Mouse (Mus musculus): ENCODE data around the gene Atp5j. TPM values are rescaled to one million over a fixed set of nuclear protein-coding genes. Genes with fewer than 3 reads are reported as not detected.

The Atp5j gene
- polyA plus RNA-seq, 1 experiment from 2014 or later, result 910 TPM

- ATAC-seq (peak; percentile 51; the same call in 1 of the 2 replicates), DNase-seq (ENCODE audit: low spot score) (peak; percentile 37)
Measured at GRCm38 (mm10) chr16:84825009-84825408, 10.4 kb downstream of the Atp5j start.

GRCm38 (mm10) chr16:84817423-84817822, 18.0 kb downstream of the Atp5j start:
- Histone ChIP-seq H3K27me3 (replicated peaks; ENCODE audit: control insufficient read depth, insufficient read depth, low read length) (no peaks in the 10 kb centered on the region), H3K36me3 (ENCODE audit: control insufficient read depth, insufficient read depth, low read length) (peaks cover 32% of the 10 kb centered on the region), H3K27ac (ENCODE audit: low read depth, low read length) (no peak overlapping the region), H3K4me1 (ENCODE audit: control insufficient read depth, insufficient read depth, low read length) (no peaks in the 10 kb centered on the region), H3K4me2 (ENCODE audit: low read length) (no peak overlapping the region), H3K9ac (ENCODE audit: low read length) (no peak overlapping the region), H3K9me3 (replicated peaks; ENCODE audit: control insufficient read depth, low read length) (no peaks in the 10 kb centered on the region), H3K4me3 (ENCODE audit: low read depth, low read length) (no peak overlapping the region)
- DNase-seq (ENCODE audit: low spot score), result peak; percentile 74
- 29% methylated on average over 7 of the region's 7 CpGs for WGBS
- ATAC-seq, result peak; percentile 77

More at GRCm38 (mm10) chr16:84825009-84825408, 10.4 kb downstream of the Atp5j start:
- Histone ChIP-seq H3K27ac (ENCODE audit: low read depth, low read length) (peak overlapping the region; percentile 7; the same call in 1 of the 2 replicates), H3K4me1 (ENCODE audit: control insufficient read depth, insufficient read depth, low read length) (no peaks in the 10 kb centered on the region), H3K9ac (ENCODE audit: low read length) (no peak overlapping the region), H3K27me3 (replicated peaks; ENCODE audit: control insufficient read depth, insufficient read depth, low read length) (no peaks in the 10 kb centered on the region), H3K4me2 (ENCODE audit: low read length) (no peak overlapping the region), H3K36me3 (ENCODE audit: control insufficient read depth, insufficient read depth, low read length) (peaks cover 85% of the 10 kb centered on the region), H3K9me3 (replicated peaks; ENCODE audit: control insufficient read depth, low read length) (no peaks in the 10 kb centered on the region), H3K4me3 (ENCODE audit: low read depth, low read length) (no peak overlapping the region)
- 49% methylated on average over 6 of the region's 6 CpGs for WGBS

- Histone ChIP-seq H3K9me3 (replicated peaks; ENCODE audit: control insufficient read depth, low read length) (no peaks in the 10 kb centered on the region), H3K4me3 (ENCODE audit: low read depth, low read length) (no peak overlapping the region), H3K9ac (ENCODE audit: low read length) (no peak overlapping the region), H3K27ac (ENCODE audit: low read depth, low read length) (no peak overlapping the region), H3K27me3 (replicated peaks; ENCODE audit: control insufficient read depth, insufficient read depth, low read length) (no peaks in the 10 kb centered on the region), H3K4me1 (ENCODE audit: control insufficient read depth, insufficient read depth, low read length) (no peaks in the 10 kb centered on the region), H3K36me3 (ENCODE audit: control insufficient read depth, insufficient read depth, low read length) (peaks cover 28% of the 10 kb centered on the region; the same call in 1 of the 2 replicates), H3K4me2 (ENCODE audit: low read length) (no peak overlapping the region)
- DNase-seq (ENCODE audit: low spot score), result no peak
- no peak for ATAC-seq
- 89% methylated on average over 8 of the region's 8 CpGs for WGBS
Measured at GRCm38 (mm10) chr16:84814511-84814910, 20.9 kb downstream of the Atp5j start.

- H3K4me1 ChIP-seq (ENCODE audit: control insufficient read depth, insufficient read depth, low read length), result no peaks in the 10 kb centered on the region
- WGBS, result 88% methylated on average over 8 of the region's 8 CpGs
- H3K4me2 ChIP-seq (ENCODE audit: low read length), result no peak overlapping the region
- no peak for DNase-seq (ENCODE audit: low spot score)
- no peaks in the 10 kb centered on the region for H3K9me3 ChIP-seq (replicated peaks; ENCODE audit: control insufficient read depth, low read length)
- H3K9ac ChIP-seq (ENCODE audit: low read length), result no peak overlapping the region
- peaks cover 25% of the 10 kb centered on the region; the same call in 1 of the 2 replicates for H3K36me3 ChIP-seq (ENCODE audit: control insufficient read depth, insufficient read depth, low read length)
- no peak overlapping the region for H3K27ac ChIP-seq (ENCODE audit: low read depth, low read length)
- no peak overlapping the region for H3K4me3 ChIP-seq (ENCODE audit: low read depth, low read length)
- no peaks in the 10 kb centered on the region for H3K27me3 ChIP-seq (replicated peaks; ENCODE audit: control insufficient read depth, insufficient read depth, low read length)
- ATAC-seq, result no peak
Measured at GRCm38 (mm10) chr16:84813852-84814251, 21.6 kb downstream of the Atp5j start.

- H3K36me3 ChIP-seq (ENCODE audit: control insufficient read depth, insufficient read depth, low read length), result peaks cover 39% of the 10 kb centered on the region
- H3K9ac ChIP-seq (ENCODE audit: low read length), result no peak overlapping the region
- WGBS, result 93% methylated on average over 1 of the region's 1 CpGs
- H3K27me3 ChIP-seq (replicated peaks; ENCODE audit: control insufficient read depth, insufficient read depth, low read length), result no peaks in the 10 kb centered on the region
- no peak for ATAC-seq
- H3K4me1 ChIP-seq (ENCODE audit: control insufficient read depth, insufficient read depth, low read length), result no peaks in the 10 kb centered on the region
- no peak for DNase-seq (ENCODE audit: low spot score)
- H3K4me3 ChIP-seq (ENCODE audit: low read depth, low read length), result no peak overlapping the region
- H3K27ac ChIP-seq (ENCODE audit: low read depth, low read length), result no peak overlapping the region
- no peaks in the 10 kb centered on the region for H3K9me3 ChIP-seq (replicated peaks; ENCODE audit: control insufficient read depth, low read length)
- no peak overlapping the region for H3K4me2 ChIP-seq (ENCODE audit: low read length)
Measured at GRCm38 (mm10) chr16:84810254-84810653, 25.2 kb downstream of the Atp5j start.

- ATAC-seq, result no peak
- no peak for DNase-seq (ENCODE audit: low spot score)
- H3K27ac ChIP-seq (ENCODE audit: low read depth, low read length), result no peak overlapping the region
- WGBS, result 98% methylated on average over 7 of the region's 7 CpGs
- H3K27me3 ChIP-seq (replicated peaks; ENCODE audit: control insufficient read depth, insufficient read depth, low read length), result no peaks in the 10 kb centered on the region
- H3K4me1 ChIP-seq (ENCODE audit: control insufficient read depth, insufficient read depth, low read length), result no peaks in the 10 kb centered on the region
- no peak overlapping the region for H3K4me2 ChIP-seq (ENCODE audit: low read length)
- H3K9ac ChIP-seq (ENCODE audit: low read length), result no peak overlapping the region
- no peaks in the 10 kb centered on the region for H3K9me3 ChIP-seq (replicated peaks; ENCODE audit: control insufficient read depth, low read length)
- peaks cover 43% of the 10 kb centered on the region for H3K36me3 ChIP-seq (ENCODE audit: control insufficient read depth, insufficient read depth, low read length)
- H3K4me3 ChIP-seq (ENCODE audit: low read depth, low read length), result no peak overlapping the region
Measured at GRCm38 (mm10) chr16:84807874-84808273, 27.6 kb downstream of the Atp5j start.

GRCm38 (mm10) chr16:84806175-84806574, 29.2 kb downstream of the Atp5j start:
- no peaks in the 10 kb centered on the region for H3K4me1 ChIP-seq (ENCODE audit: control insufficient read depth, insufficient read depth, low read length)
- H3K4me2 ChIP-seq (ENCODE audit: low read length), result no peak overlapping the region
- no peak overlapping the region for H3K4me3 ChIP-seq (ENCODE audit: low read depth, low read length)
- H3K9me3 ChIP-seq (replicated peaks; ENCODE audit: control insufficient read depth, low read length), result no peaks in the 10 kb centered on the region
- H3K9ac ChIP-seq (ENCODE audit: low read length), result no peak overlapping the region
- WGBS, result 95% methylated on average over 3 of the region's 3 CpGs
- no peak for DNase-seq (ENCODE audit: low spot score)
- no peak overlapping the region for H3K27ac ChIP-seq (ENCODE audit: low read depth, low read length)
- ATAC-seq, result no peak
- H3K27me3 ChIP-seq (replicated peaks; ENCODE audit: control insufficient read depth, insufficient read depth, low read length), result no peaks in the 10 kb centered on the region
- H3K36me3 ChIP-seq (ENCODE audit: control insufficient read depth, insufficient read depth, low read length), result peaks cover 31% of the 10 kb centered on the region

GRCm38 (mm10) chr16:84804866-84805265, 30.6 kb downstream of the Atp5j start:
- WGBS, result 91% methylated on average over 5 of the region's 5 CpGs
- no peak overlapping the region for H3K4me2 ChIP-seq (ENCODE audit: low read length)
- DNase-seq (ENCODE audit: low spot score), result no peak
- H3K9ac ChIP-seq (ENCODE audit: low read length), result no peak overlapping the region
- no peaks in the 10 kb centered on the region for H3K4me1 ChIP-seq (ENCODE audit: control insufficient read depth, insufficient read depth, low read length)
- H3K36me3 ChIP-seq (ENCODE audit: control insufficient read depth, insufficient read depth, low read length), result peaks cover 28% of the 10 kb centered on the region
- no peaks in the 10 kb centered on the region for H3K27me3 ChIP-seq (replicated peaks; ENCODE audit: control insufficient read depth, insufficient read depth, low read length)
- H3K9me3 ChIP-seq (replicated peaks; ENCODE audit: control insufficient read depth, low read length), result no peaks in the 10 kb centered on the region
- ATAC-seq, result no peak
- H3K27ac ChIP-seq (ENCODE audit: low read depth, low read length), result no peak overlapping the region
- H3K4me3 ChIP-seq (ENCODE audit: low read depth, low read length), result no peak overlapping the region

GRCm38 (mm10) chr16:84802217-84802616, 33.2 kb downstream of the Atp5j start:
- Histone ChIP-seq H3K9ac (ENCODE audit: low read length) (no peak overlapping the region), H3K4me1 (ENCODE audit: control insufficient read depth, insufficient read depth, low read length) (no peaks in the 10 kb centered on the region), H3K27ac (ENCODE audit: low read depth, low read length) (no peak overlapping the region), H3K36me3 (ENCODE audit: control insufficient read depth, insufficient read depth, low read length) (peaks cover 13% of the 10 kb centered on the region; the same call in 1 of the 2 replicates), H3K4me3 (ENCODE audit: low read depth, low read length) (no peak overlapping the region), H3K4me2 (ENCODE audit: low read length) (no peak overlapping the region), H3K27me3 (replicated peaks; ENCODE audit: control insufficient read depth, insufficient read depth, low read length) (no peaks in the 10 kb centered on the region), H3K9me3 (replicated peaks; ENCODE audit: control insufficient read depth, low read length) (no peaks in the 10 kb centered on the region)
- ATAC-seq, result no peak
- 76% methylated on average over 6 of the region's 6 CpGs for WGBS
- DNase-seq (ENCODE audit: low spot score), result peak; percentile 16

Measured in forebrain, embryonic 14.5 days (tissue).